Mouse (Mus musculus) thymus, adult 2 months (tissue): ENCODE data around the gene Trim12c.

Experiments used
- CTCF ChIP-seq: fragments of 200-500 bp; IDR thresholded peaks from 2 replicates; pipeline ENCODE4 v1.5.1; 2012; ENCODE audit warnings: mild to moderate bottlenecking, control low read depth, low read length, moderate library complexity, borderline replicate concordance; ENCODE audit not compliant: control insufficient read depth, poor library complexity, insufficient read depth; ENCODE audit errors: extremely low read depth
- POLR2A ChIP-seq: fragments of 200-500 bp; IDR thresholded peaks from 2 replicates; pipeline ENCODE4 v1.6.1; 2012; ENCODE audit warnings: mild to moderate bottlenecking, low read length, control low read depth, moderate library complexity; ENCODE audit not compliant: control insufficient read depth, poor library complexity, insufficient read depth; ENCODE audit errors: extremely low read depth

- TF ChIP-seq CTCF (no peak), POLR2A (no peak)
Measured at GRCm38 (mm10) chr7:104398492-104398891, 45.3 kb upstream of the Trim12c start.
